Mouse (Mus musculus) hindbrain, embryonic 16.5 days (tissue): ENCODE results near the gene Carnmt1. TPM values are rescaled to one million over a fixed set of nuclear protein-coding genes. Genes with fewer than 3 reads are reported as not detected.

Source experiments
- ATAC-seq: fragments of 200-750 bp; cut with Nextera tagmentation; 2 replicates; pipeline ENCODE4 v1.8.0; 2017; ENCODE audit warnings: moderate TSS enrichment, moderate library complexity
- H3K27ac ChIP-seq: fragments of 300-500 bp; sonication (generic); 2 replicates; pipeline ENCODE4 v1.5.1; 2014; ENCODE audit warnings: low read depth, mild to moderate bottlenecking, control low read depth, low read length, moderate library complexity
- H3K27me3 ChIP-seq: fragments of 300-500 bp; sonication (generic); replicated peaks from 2 replicates; pipeline ENCODE4 v1.6.1; 2014; ENCODE audit warnings: low read length; ENCODE audit not compliant: control insufficient read depth, insufficient read depth
- H3K36me3 ChIP-seq: fragments of 300-500 bp; sonication (generic); 2 replicates; pipeline ENCODE4 v1.6.1; 2014; ENCODE audit warnings: mild to moderate bottlenecking, low read length, moderate library complexity, mixed read lengths; ENCODE audit not compliant: control insufficient read depth, insufficient read depth
- H3K4me1 ChIP-seq: fragments of 300-500 bp; sonication (generic); 2 replicates; pipeline ENCODE4 v1.6.1; 2014; ENCODE audit warnings: low read depth, low read length; ENCODE audit not compliant: control insufficient read depth, insufficient read depth
- H3K4me2 ChIP-seq: fragments of 300-500 bp; sonication (generic); 2 replicates; pipeline ENCODE4 v1.6.1; 2014; ENCODE audit warnings: mild to moderate bottlenecking, low read length, control low read depth, moderate library complexity
- H3K4me3 ChIP-seq: fragments of 300-500 bp; sonication (generic); 2 replicates; pipeline ENCODE4 v1.5.1; 2014; ENCODE audit warnings: mild to moderate bottlenecking, low read length, control low read depth, moderate library complexity
- H3K9ac ChIP-seq: fragments of 300-500 bp; sonication (generic); 2 replicates; pipeline ENCODE4 v1.6.1; 2014; ENCODE audit warnings: low read depth, mild to moderate bottlenecking, control low read depth, low read length, moderate library complexity
- H3K9me3 ChIP-seq: fragments of 300-500 bp; sonication (generic); 2 replicates; pipeline ENCODE4 v1.6.1; 2014; ENCODE audit warnings: mild to moderate bottlenecking, low read length, moderate library complexity; ENCODE audit not compliant: control insufficient read depth
- WGBS: fragments of 180-500 bp; shearing (Covaris S2); extraction: QIAGEN DNeasy Blood & Tissue Kit; methylation state at CpG from one replicate; pipeline ENCODE4 v1.1.7; 2014; 5-methylcytosine and 5-hydroxymethylcytosine counted together
- polyA plus RNA-seq: library from polyadenylated mRNA; unstranded; fragments of >200 nt; fragmentation: Nextera tagmentation; extraction: Ambion mirVana; gene quantifications from 2 replicates; pipeline ENCODE4 v1.2.1, GENCODE M21; 2015

The Carnmt1 gene
- polyA plus RNA-seq, 1 experiment from 2014 or later, result 16.3 TPM

GRCm38 (mm10) chr19:18746576-18747340, 76.2 kb downstream of the Carnmt1 start:
- peaks cover 2% of the 10 kb centered on the region; the same call in 1 of the 2 replicates for H3K4me1 ChIP-seq
- no peak overlapping the region for H3K27ac ChIP-seq
- ATAC-seq, result no peak
- H3K4me2 ChIP-seq, result no peak overlapping the region
- 90% methylated on average over 5 of the region's 5 CpGs for WGBS
- no peaks in the 10 kb centered on the region for H3K36me3 ChIP-seq
- H3K9ac ChIP-seq, result no peak overlapping the region
- H3K4me3 ChIP-seq, result no peak overlapping the region
- no peaks in the 10 kb centered on the region for H3K9me3 ChIP-seq
- no peaks in the 10 kb centered on the region; the same call in 1 of the 2 replicates for H3K27me3 ChIP-seq

GRCm38 (mm10) chr19:18747379-18747778, 76.8 kb downstream of the Carnmt1 start:
- H3K4me1 ChIP-seq, result peaks cover 2% of the 10 kb centered on the region; the same call in 1 of the 2 replicates
- H3K27ac ChIP-seq, result no peak overlapping the region
- H3K27me3 ChIP-seq, result no peaks in the 10 kb centered on the region; the same call in 1 of the 2 replicates
- no peak overlapping the region for H3K9ac ChIP-seq
- H3K4me3 ChIP-seq, result no peak overlapping the region
- H3K36me3 ChIP-seq, result no peaks in the 10 kb centered on the region
- ATAC-seq, result no peak
- 87% methylated on average over 4 of the region's 4 CpGs for WGBS
- H3K9me3 ChIP-seq, result no peaks in the 10 kb centered on the region
- no peak overlapping the region for H3K4me2 ChIP-seq

GRCm38 (mm10) chr19:18749598-18750339, 79.2 kb downstream of the Carnmt1 start, which contains the start of gene Trpm6:
Gene Trpm6, plus strand, starts transcription at chr19:18749983.
- Histone ChIP-seq H3K4me1 (peaks cover 2% of the 10 kb centered on the region; the same call in 1 of the 2 replicates), H3K4me2 (peak within 1 kb of the TSS; percentile 94), H3K36me3 (no peaks in the 10 kb centered on the region), H3K27ac (no peak within 1 kb of the TSS), H3K4me3 (peak within 1 kb of the TSS; percentile 49), H3K9me3 (no peaks in the 10 kb centered on the region), H3K9ac (peak within 1 kb of the TSS; percentile 64), H3K27me3 (no peaks in the 10 kb centered on the region; the same call in 1 of the 2 replicates)
- WGBS, result 7% methylated on average over 41 of the region's 41 CpGs
- peak; percentile 42; the same call in 1 of the 2 replicates for ATAC-seq

Other genes with a start within 250 kb of the Carnmt1 start
- gene Ostf1, start 38.9 kb upstream of the Carnmt1 start, polyA plus RNA-seq, result 59.1 and 60.9 TPM in 2 replicates
- 10.1 and 11.1 TPM in 2 replicates for gene Nmrk1, start 38.8 kb upstream of the Carnmt1 start, polyA plus RNA-seq
- 45.0 and 46.0 TPM in 2 replicates for gene D030056L22Rik, start 42.4 kb downstream of the Carnmt1 start, polyA plus RNA-seq
- gene Trpm6, start 79.2 kb downstream of the Carnmt1 start, polyA plus RNA-seq, result 0.39 and 0.43 TPM in 2 replicates